Comparison of ENCODE assay signal across 35 mouse cellular contexts in the genomic region with DNA sequence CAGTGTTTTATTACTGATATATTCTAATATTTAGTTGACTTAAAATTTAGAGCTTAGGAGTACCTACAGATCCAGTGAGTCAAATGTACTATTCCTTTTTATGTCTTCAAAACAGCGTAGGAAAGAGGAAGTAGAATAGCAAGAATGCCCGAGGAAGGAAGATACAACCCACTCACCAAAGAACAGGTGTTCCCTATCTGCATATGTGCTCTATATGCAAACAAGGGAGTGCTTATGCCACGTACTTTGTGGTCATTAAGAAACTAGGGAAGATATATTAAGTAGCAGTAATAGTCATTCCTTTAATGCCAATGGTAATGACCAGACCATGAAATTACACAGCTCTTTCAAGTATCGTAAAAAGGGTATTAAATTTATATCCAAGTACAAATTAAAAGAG.
"Had no signal": no experiment of that assay in that cellular context is flagged by ENCODE, and none has a peak within 500 bp of the region (broad histone marks: within the 10 kb centered on the region; RNA-seq: fewer than 3 reads in every experiment).

No protein-coding gene starts in this region.

- H3K27ac ChIP-seq: heart, embryonic 10.5 days; heart, embryonic 13.5 days; heart, embryonic 15.5 days; hindbrain, embryonic 10.5 days; hindbrain, embryonic 12.5 days; hindbrain, embryonic 13.5 days; hindbrain, embryonic 14.5 days; hindbrain, embryonic 15.5 days; hindbrain, postnatal 0 days; intestine, embryonic 15.5 days; kidney, embryonic 15.5 days; kidney, postnatal 0 days; layer of hippocampus, adult 2 months had no signal

- H3K9ac ChIP-seq: heart, embryonic 12.5 days; heart, embryonic 13.5 days; heart, embryonic 15.5 days; hindbrain, embryonic 12.5 days; hindbrain, embryonic 13.5 days; hindbrain, embryonic 14.5 days; hindbrain, embryonic 15.5 days; intestine, embryonic 15.5 days; kidney, embryonic 15.5 days had no signal

- H3K4me3 ChIP-seq: heart, embryonic 10.5 days; heart, embryonic 12.5 days; heart, embryonic 13.5 days; heart, embryonic 15.5 days; hindbrain, embryonic 10.5 days; hindbrain, embryonic 12.5 days; hindbrain, embryonic 13.5 days; hindbrain, embryonic 15.5 days; intestine, embryonic 15.5 days; kidney, embryonic 15.5 days; layer of hippocampus, adult 2 months had no signal

- H3K9me3 ChIP-seq: heart, embryonic 10.5 days; heart, embryonic 12.5 days; heart, embryonic 13.5 days; heart, embryonic 15.5 days; hindbrain, embryonic 10.5 days; hindbrain, embryonic 12.5 days; hindbrain, embryonic 13.5 days; hindbrain, embryonic 15.5 days; intestine, embryonic 15.5 days; kidney, embryonic 15.5 days had no signal

- H3K4me2 ChIP-seq: heart, embryonic 11.5 days; heart, embryonic 12.5 days; heart, embryonic 13.5 days; heart, embryonic 15.5 days; hindbrain, embryonic 12.5 days; hindbrain, embryonic 13.5 days; hindbrain, embryonic 14.5 days; hindbrain, embryonic 15.5 days; intestine, embryonic 15.5 days; kidney, embryonic 15.5 days had no signal

- ATAC-seq: hindbrain, embryonic 16.5 days; hindbrain, postnatal 0 days; inflammation-experienced regulatory T-cells, adult 6 months; intestine, embryonic 15.5 days; intestine, embryonic 16.5 days; intestine, postnatal 0 days had no signal

- H3K27me3 ChIP-seq: heart, embryonic 12.5 days; heart, embryonic 13.5 days; heart, embryonic 15.5 days; hindbrain, embryonic 12.5 days; hindbrain, embryonic 13.5 days; hindbrain, embryonic 15.5 days; intestine, embryonic 15.5 days; kidney, embryonic 15.5 days had no signal

- H3K36me3 ChIP-seq: heart, embryonic 10.5 days; heart, embryonic 12.5 days; heart, embryonic 13.5 days; heart, embryonic 15.5 days; hindbrain, embryonic 10.5 days; hindbrain, embryonic 12.5 days; hindbrain, embryonic 13.5 days; hindbrain, embryonic 15.5 days; intestine, embryonic 15.5 days; kidney, embryonic 15.5 days had no signal

- DNase-seq: heart, postnatal 10 days; heart, postnatal 14 days; heart, postnatal 36 days; heart, postnatal 4 days; kidney, adult 11 months; kidney, adult 18-20 months; kidney, adult 2 months; kidney, adult 8-10 months; kidney, adult 9 months; kidney, postnatal 10 days; kidney, postnatal 14 days; kidney, postnatal 25 days; kidney, postnatal 36 days; kidney, postnatal 4 days; layer of hippocampus, adult 9-11 months; layer of hippocampus, postnatal 36 days had no signal

- H3K4me1 ChIP-seq: heart, embryonic 10.5 days; heart, embryonic 12.5 days; heart, embryonic 13.5 days; heart, embryonic 15.5 days; hindbrain, embryonic 10.5 days; hindbrain, embryonic 12.5 days; hindbrain, embryonic 13.5 days; hindbrain, embryonic 15.5 days; intestine, embryonic 15.5 days; kidney, embryonic 15.5 days had no signal
